Mouse (Mus musculus) urinary bladder, postnatal 25 days (tissue): Measurements from ENCODE around the gene Anxa11.
"Not testable (repeated sequence)": the region's sequence is repeated elsewhere in the genome, so short reads cannot be mapped to it uniquely, and the experiment has no call there.

Source experiments
- DNase-seq: peaks from one replicate; pipeline ENCODE4 v3.0.0; 2022; ENCODE audit warnings: low spot score

The Anxa11 gene

GRCm38 (mm10) chr14:25869135-25869878, 27.4 kb downstream of the Anxa11 start:
- no peak for DNase-seq

GRCm38 (mm10) chr14:25872461-25873415, 30.8 kb downstream of the Anxa11 start:
- DNase-seq = no peak

GRCm38 (mm10) chr14:25876640-25877039, 34.7 kb downstream of the Anxa11 start:
- DNase-seq = not testable (repeated sequence)

- not testable (repeated sequence) for DNase-seq
Observed at GRCm38 (mm10) chr14:25881769-25882168, 39.8 kb downstream of the Anxa11 start.

GRCm38 (mm10) chr14:25885886-25886285, 43.9 kb downstream of the Anxa11 start:
- not testable (repeated sequence) for DNase-seq

GRCm38 (mm10) chr14:25894566-25894965, 52.6 kb downstream of the Anxa11 start:
- DNase-seq = not testable (repeated sequence)

GRCm38 (mm10) chr14:25895686-25896085, 53.7 kb downstream of the Anxa11 start:
- DNase-seq = not testable (repeated sequence)

- not testable (repeated sequence) for DNase-seq
Observed at GRCm38 (mm10) chr14:25903000-25903399, 61.0 kb downstream of the Anxa11 start, which contains the start of gene Plac9a. Plac9a (minus strand) TSS chr14:25903100.

GRCm38 (mm10) chr14:25905243-25905642, 63.3 kb downstream of the Anxa11 start:
- not testable (repeated sequence) for DNase-seq

- DNase-seq = not testable (repeated sequence)
Observed at GRCm38 (mm10) chr14:25907272-25907671, 65.3 kb downstream of the Anxa11 start.

- DNase-seq = not testable (repeated sequence)
Observed at GRCm38 (mm10) chr14:25908976-25909375, 67.0 kb downstream of the Anxa11 start.

- DNase-seq = not testable (repeated sequence)
Observed at GRCm38 (mm10) chr14:25918427-25919170, 76.6 kb downstream of the Anxa11 start.

- DNase-seq = not testable (repeated sequence)
Observed at GRCm38 (mm10) chr14:25926814-25927561, 85.0 kb downstream of the Anxa11 start.

GRCm38 (mm10) chr14:25927562-25927881, 85.6 kb downstream of the Anxa11 start, which contains the start of gene Tmem254a:
Tmem254a (minus strand) TSS chr14:25927672.
- DNase-seq = not testable (repeated sequence)
